Mouse (Mus musculus) ES-Bruce4 (cell line): Measurements from ENCODE around the gene Clock.

Source experiments
- EP300 ChIP-seq: IDR thresholded peaks from 2 replicates; pipeline ENCODE4 v1.6.1; 2011; ENCODE audit warnings: low read depth, low read length; ENCODE audit not compliant: insufficient read depth
- POLR2A ChIP-seq: IDR thresholded peaks from one replicate; pipeline ENCODE4 v1.8.1; 2011; ENCODE audit warnings: low read length; ENCODE audit not compliant: insufficient read depth

DNA sequence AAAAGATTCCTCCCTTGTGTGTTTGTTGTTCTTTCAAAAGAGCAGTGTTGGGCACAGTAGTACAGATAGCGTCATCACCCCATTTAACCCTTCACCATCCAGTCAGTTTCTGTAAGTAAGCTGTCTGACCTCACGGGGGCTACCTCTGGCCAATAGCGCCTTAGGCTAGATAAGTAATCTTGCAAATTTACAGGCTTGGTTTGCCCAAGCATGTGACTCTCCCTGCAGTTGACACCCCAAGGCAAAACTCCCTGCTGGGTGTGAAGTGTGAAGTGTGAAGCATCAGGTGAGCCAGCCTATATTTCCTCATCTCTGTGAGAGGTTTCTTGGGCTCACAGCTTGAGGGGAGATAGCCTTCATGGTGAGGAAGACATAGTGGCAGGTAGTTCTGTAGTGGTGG lies 144.5 kb downstream of the Clock start:
- TF ChIP-seq EP300 (no peak), POLR2A (no peak)
